Mouse (Mus musculus) forebrain, postnatal 0 days (tissue): ENCODE measurements at regions not wholly inside any gene's neighbourhood (a gene's known extent, or its start where the extent isn't known, plus 50 kb on each side); places are given as distances from the start of the nearest gene placed in this dataset.

Source experiments
- ATAC-seq: fragments of 200-750 bp; cut with Nextera tagmentation; 2 replicates; pipeline ENCODE4 v1.8.0; 2017; ENCODE audit warnings: mild to moderate bottlenecking, moderate library complexity
- DNase-seq: peaks from one replicate; pipeline ENCODE4 v3.0.0-alpha.2; 2015
- H3K27ac ChIP-seq: fragments of 300-500 bp; sonication (generic); 2 replicates; pipeline ENCODE4 v1.5.1; 2014; ENCODE audit warnings: low read depth, mild to moderate bottlenecking, antibody characterized with exemption, low read length, moderate library complexity, mixed read lengths
- H3K27me3 ChIP-seq: fragments of 300-500 bp; sonication (generic); 2 replicates; pipeline ENCODE4 v1.6.1; 2014; ENCODE audit warnings: mild to moderate bottlenecking, low read length, mixed read lengths; ENCODE audit not compliant: insufficient read depth
- H3K36me3 ChIP-seq: fragments of 300-500 bp; sonication (generic); 2 replicates; pipeline ENCODE4 v1.6.1; 2014; ENCODE audit warnings: mild to moderate bottlenecking, moderate library complexity; ENCODE audit not compliant: insufficient read depth
- H3K4me1 ChIP-seq: fragments of 300-500 bp; sonication (generic); 2 replicates; pipeline ENCODE4 v1.6.1; 2014; ENCODE audit warnings: antibody characterized with exemption; ENCODE audit not compliant: insufficient read depth
- H3K4me2 ChIP-seq: fragments of 300-500 bp; sonication (generic); 2 replicates; pipeline ENCODE4 v1.6.1; 2014; ENCODE audit warnings: low read depth, mild to moderate bottlenecking, moderate library complexity
- H3K4me3 ChIP-seq: fragments of 300-500 bp; sonication (generic); 2 replicates; pipeline ENCODE4 v1.5.1; 2014; ENCODE audit warnings: low read depth, low read length, mixed read lengths
- H3K9ac ChIP-seq: fragments of 300-500 bp; sonication (generic); 2 replicates; pipeline ENCODE4 v1.6.1; 2014; ENCODE audit warnings: mild to moderate bottlenecking
- H3K9me3 ChIP-seq: fragments of 300-500 bp; sonication (generic); 2 replicates; pipeline ENCODE4 v1.6.1; 2016; ENCODE audit warnings: low read length
- CTCF ChIP-seq: sonication (generic); IDR thresholded peaks from 2 replicates; pipeline ENCODE4 v1.5.1; 2016; ENCODE audit warnings: antibody characterized with exemption, control low read depth, low read depth
- WGBS: fragments of 180-500 bp; shearing (Covaris S2); extraction: QIAGEN DNeasy Blood & Tissue Kit; methylation state at CpG from one replicate; pipeline ENCODE4 v1.1.7; 2014; 5-methylcytosine and 5-hydroxymethylcytosine counted together

- no peaks in the 10 kb centered on the region; the same call in 1 of the 2 replicates for H3K27me3 ChIP-seq
- no peaks in the 10 kb centered on the region for H3K36me3 ChIP-seq
- DNase-seq (no peak), ATAC-seq (no peak)
- H3K9ac ChIP-seq: no peak overlapping the region
- no peaks in the 10 kb centered on the region for H3K9me3 ChIP-seq
- no peak for TF ChIP-seq CTCF
- no peak overlapping the region for H3K27ac ChIP-seq
- WGBS: 65% methylated on average over 2 of the region's 2 CpGs
- no peak overlapping the region for H3K4me3 ChIP-seq
- H3K4me1 ChIP-seq: no peaks in the 10 kb centered on the region
- H3K4me2 ChIP-seq: no peak overlapping the region
Observed at GRCm38 (mm10) chr7:115142163-115142562, 398.7 kb downstream of the Insc start.

GRCm38 (mm10) chr7:115144947-115145346 is 401.5 kb downstream of the Insc start:
- Histone ChIP-seq H3K27me3 (no peaks in the 10 kb centered on the region; the same call in 1 of the 2 replicates), H3K4me3 (no peak overlapping the region), H3K36me3 (no peaks in the 10 kb centered on the region), H3K4me1 (no peaks in the 10 kb centered on the region), H3K9me3 (no peaks in the 10 kb centered on the region), H3K9ac (no peak overlapping the region), H3K4me2 (no peak overlapping the region), H3K27ac (no peak overlapping the region)
- WGBS: 65% methylated on average over 2 of the region's 2 CpGs
- DNase-seq: no peak
- no peak for TF ChIP-seq CTCF
- ATAC-seq: no peak

GRCm38 (mm10) chr7:115147352-115147977 is 404.0 kb downstream of the Insc start:
- TF ChIP-seq CTCF: no peak
- Histone ChIP-seq H3K9ac (no peak overlapping the region), H3K4me2 (no peak overlapping the region), H3K27me3 (no peaks in the 10 kb centered on the region; the same call in 1 of the 2 replicates), H3K4me3 (no peak overlapping the region), H3K27ac (no peak overlapping the region), H3K4me1 (no peaks in the 10 kb centered on the region), H3K9me3 (no peaks in the 10 kb centered on the region), H3K36me3 (no peaks in the 10 kb centered on the region)
- ATAC-seq (no peak), DNase-seq (no peak)
- WGBS: 52% methylated on average over 5 of the region's 5 CpGs

- ATAC-seq (no peak), DNase-seq (no peak)
- no peaks in the 10 kb centered on the region for H3K4me1 ChIP-seq
- TF ChIP-seq CTCF: no peak
- H3K9me3 ChIP-seq: no peaks in the 10 kb centered on the region
- H3K4me2 ChIP-seq: no peak overlapping the region
- no peak overlapping the region for H3K27ac ChIP-seq
- H3K9ac ChIP-seq: no peak overlapping the region
- H3K4me3 ChIP-seq: no peak overlapping the region
- H3K27me3 ChIP-seq: no peaks in the 10 kb centered on the region; the same call in 1 of the 2 replicates
- no peaks in the 10 kb centered on the region for H3K36me3 ChIP-seq
Observed at GRCm38 (mm10) chr7:115153291-115153690, 409.8 kb downstream of the Insc start.

GRCm38 (mm10) chr7:115153764-115154509 is 410.4 kb downstream of the Insc start:
- Histone ChIP-seq H3K4me2 (no peak overlapping the region), H3K27ac (no peak overlapping the region), H3K9me3 (no peaks in the 10 kb centered on the region), H3K9ac (no peak overlapping the region), H3K27me3 (no peaks in the 10 kb centered on the region; the same call in 1 of the 2 replicates), H3K36me3 (no peaks in the 10 kb centered on the region), H3K4me1 (no peaks in the 10 kb centered on the region), H3K4me3 (no peak overlapping the region)
- DNase-seq (no peak), ATAC-seq (no peak)
- WGBS: 57% methylated on average over 4 of the region's 4 CpGs
- no peak for TF ChIP-seq CTCF

GRCm38 (mm10) chr7:115170023-115170422 is 426.5 kb downstream of the Insc start:
- Histone ChIP-seq H3K36me3 (no peaks in the 10 kb centered on the region), H3K4me2 (no peak overlapping the region), H3K9ac (no peak overlapping the region), H3K4me3 (no peak overlapping the region), H3K27me3 (peaks cover 5% of the 10 kb centered on the region), H3K27ac (no peak overlapping the region), H3K4me1 (no peaks in the 10 kb centered on the region), H3K9me3 (no peaks in the 10 kb centered on the region)
- WGBS: 34% methylated on average over 6 of the region's 6 CpGs
- DNase-seq (no peak), ATAC-seq (no peak)
- no peak for TF ChIP-seq CTCF

GRCm38 (mm10) chr7:115170439-115170838 is 426.9 kb downstream of the Insc start:
- Histone ChIP-seq H3K4me2 (peak overlapping the region; percentile 6; the same call in 1 of the 2 replicates), H3K4me1 (no peaks in the 10 kb centered on the region)
- TF ChIP-seq CTCF: no peak

More at GRCm38 (mm10) chr7:115170439-115170838, 426.9 kb downstream of the Insc start:
- H3K4me3 ChIP-seq: no peak overlapping the region
- no peaks in the 10 kb centered on the region for H3K36me3 ChIP-seq
- ATAC-seq (peak; percentile 78), DNase-seq (peak; percentile 55)
- H3K9ac ChIP-seq: no peak overlapping the region
- H3K27me3 ChIP-seq: peaks cover 5% of the 10 kb centered on the region
- 32% methylated on average over 9 of the region's 9 CpGs for WGBS
- no peaks in the 10 kb centered on the region for H3K9me3 ChIP-seq
- H3K27ac ChIP-seq: no peak overlapping the region
